Mouse (Mus musculus) embryonic facial prominence, embryonic 12.5 days (tissue): ENCODE data around the gene Caap1. TPM values are rescaled to one million over a fixed set of nuclear protein-coding genes. Genes with fewer than 3 reads are reported as not detected.

Experiments
- ATAC-seq: fragments of 200-750 bp; cut with Nextera tagmentation; 2 replicates; pipeline ENCODE4 v1.8.0; 2017; ENCODE audit not compliant: insufficient number of reproducible peaks, insufficient read depth, low FRiP score, low TSS enrichment
- H3K27ac ChIP-seq: fragments of 300-500 bp; sonication (generic); 2 replicates; pipeline ENCODE4 v1.5.1; 2016; ENCODE audit warnings: mild to moderate bottlenecking
- H3K27me3 ChIP-seq: fragments of 300-500 bp; sonication (generic); 2 replicates; pipeline ENCODE4 v1.6.1; 2016; ENCODE audit warnings: mild to moderate bottlenecking, moderate library complexity
- H3K36me3 ChIP-seq: fragments of 300-500 bp; sonication (generic); 2 replicates; pipeline ENCODE4 v1.6.1; 2016; ENCODE audit warnings: mild to moderate bottlenecking
- H3K4me1 ChIP-seq: fragments of 300-500 bp; sonication (generic); 2 replicates; pipeline ENCODE4 v1.6.1; 2016
- H3K4me2 ChIP-seq: fragments of 300-500 bp; sonication (generic); replicated peaks from 2 replicates; pipeline ENCODE4 v1.6.1; 2016; ENCODE audit warnings: mild to moderate bottlenecking, moderate library complexity
- H3K4me3 ChIP-seq: fragments of 300-500 bp; sonication (generic); 2 replicates; pipeline ENCODE4 v1.5.1; 2016; ENCODE audit warnings: mild to moderate bottlenecking
- H3K9ac ChIP-seq: fragments of 300-500 bp; sonication (generic); 2 replicates; pipeline ENCODE4 v1.6.1; 2016; ENCODE audit warnings: mild to moderate bottlenecking, moderate library complexity
- H3K9me3 ChIP-seq: fragments of 300-500 bp; sonication (generic); 2 replicates; pipeline ENCODE4 v1.6.1; 2016; ENCODE audit warnings: mild to moderate bottlenecking, moderate library complexity
- WGBS: fragments of 180-500 bp; shearing (Covaris S2); methylation state at CpG from one replicate; pipeline ENCODE4 v1.1.7; 2016; 5-methylcytosine and 5-hydroxymethylcytosine counted together
- polyA plus RNA-seq: library from polyadenylated mRNA; unstranded; fragments of >200 nt; fragmentation: Nextera tagmentation; extraction: Ambion mirVana; gene quantifications from 2 replicates; pipeline ENCODE4 v1.2.1, GENCODE M21; 2016

The Caap1 gene
- polyA plus RNA-seq, 1 experiment from 2014 or later = 33.2 TPM

- 75% methylated on average over 1 of the region's 1 CpGs for WGBS
- no peak for ATAC-seq
- H3K4me3 ChIP-seq = no peak overlapping the region
Measured at GRCm38 (mm10) chr4:94473286-94473685, 83.3 kb downstream of the Caap1 start.

DNA sequence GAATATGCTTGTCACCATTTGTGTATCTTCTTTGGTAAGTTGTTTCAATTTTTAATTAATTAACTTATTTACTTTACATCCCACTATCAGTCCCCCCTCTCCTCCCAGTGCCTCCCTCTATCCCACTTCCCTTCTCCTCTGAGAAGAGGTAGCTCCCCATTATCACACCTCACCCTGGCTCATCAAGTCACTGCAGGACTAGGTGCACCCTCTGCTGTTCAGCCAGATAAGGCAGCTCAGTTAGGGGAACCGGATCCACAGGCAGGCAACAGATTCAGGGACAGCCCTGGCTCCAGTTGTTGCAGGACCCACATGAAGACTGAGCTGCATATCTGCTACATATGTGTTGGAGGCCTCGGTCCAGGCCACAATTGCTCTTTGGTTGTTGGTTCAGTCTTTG, 97.2 kb downstream of the Caap1 start:
- no peak overlapping the region for H3K27ac ChIP-seq
- H3K36me3 ChIP-seq = no peaks in the 10 kb centered on the region
- H3K4me2 ChIP-seq = no peak overlapping the region
- no peak overlapping the region for H3K4me3 ChIP-seq
- no peaks in the 10 kb centered on the region for H3K27me3 ChIP-seq
- no peak overlapping the region for H3K9ac ChIP-seq
- no peaks in the 10 kb centered on the region for H3K9me3 ChIP-seq
- H3K4me1 ChIP-seq = no peaks in the 10 kb centered on the region
- no peak for ATAC-seq
- 87% methylated on average over 2 of the region's 2 CpGs for WGBS

More at GRCm38 (mm10) chr4:94473286-94473685, 83.3 kb downstream of the Caap1 start:
- Histone ChIP-seq H3K9ac (no peak overlapping the region), H3K27me3 (no peaks in the 10 kb centered on the region), H3K4me1 (no peaks in the 10 kb centered on the region), H3K27ac (no peak overlapping the region), H3K4me2 (no peak overlapping the region), H3K9me3 (no peaks in the 10 kb centered on the region), H3K36me3 (no peaks in the 10 kb centered on the region)

DNA sequence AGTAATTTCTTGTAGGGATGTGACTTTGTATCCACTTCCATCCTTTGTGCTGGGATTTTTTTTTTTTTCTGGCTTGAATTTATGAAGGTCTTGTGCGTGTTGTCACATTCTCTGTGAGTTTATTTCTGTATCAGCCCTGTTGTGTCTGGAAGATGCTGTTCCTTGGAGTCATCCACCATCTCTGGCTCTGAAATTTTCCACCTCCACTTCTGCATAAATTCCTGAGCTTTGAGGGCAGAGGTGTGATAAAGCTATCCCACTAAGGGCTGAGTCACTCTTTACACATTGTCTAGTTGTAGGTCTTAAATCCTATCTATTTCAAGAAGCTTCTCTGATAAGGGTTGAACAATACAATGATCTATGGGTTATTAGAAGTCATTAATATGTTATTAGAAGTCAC, 101.7 kb downstream of the Caap1 start:
- Histone ChIP-seq H3K27ac (no peak overlapping the region), H3K4me1 (no peaks in the 10 kb centered on the region), H3K9me3 (no peaks in the 10 kb centered on the region), H3K36me3 (no peaks in the 10 kb centered on the region), H3K4me3 (no peak overlapping the region), H3K27me3 (no peaks in the 10 kb centered on the region), H3K4me2 (no peak overlapping the region), H3K9ac (no peak overlapping the region)
- WGBS = 100% methylated on average over 1 of the region's 1 CpGs
- ATAC-seq = no peak

Other genes starting within 250 kb of the Caap1 start
- not detected in 2 replicates for gene Gm10306, start 250 bp downstream of the Caap1 start, polyA plus RNA-seq
- gene Plaa, start 46.4 kb upstream of the Caap1 start, polyA plus RNA-seq = 83.8 and 90.1 TPM in 2 replicates
- gene Ift74, start 57.7 kb upstream of the Caap1 start, polyA plus RNA-seq = 50.3 and 50.8 TPM in 2 replicates
- 1.4 and 1.7 TPM in 2 replicates for gene Lrrc19, start 93.3 kb upstream of the Caap1 start, polyA plus RNA-seq
- gene Tek, start 182.5 kb upstream of the Caap1 start, polyA plus RNA-seq = 9.8 and 10.8 TPM in 2 replicates